Mouse (Mus musculus) brain, adult 2 months (tissue): ENCODE data around the gene Art2b.
"Not testable (repeated sequence)": the region's sequence is repeated elsewhere in the genome, so short reads cannot be mapped to it uniquely, and the experiment has no call there.

ENCODE experiments used
- DNase-seq: peaks from one replicate; pipeline ENCODE4 v3.0.0; 2011; ENCODE audit warnings: low read depth, low spot score

Gene Art2b

GRCm38 (mm10) chr7:101585408-101585807 lies at the start of gene Art2b:
Gene Art2b, minus strand, starts transcription at chr7:101585600.
- no peak for DNase-seq

GRCm38 (mm10) chr7:101634513-101634912 lies 49.1 kb upstream of the Art2b start:
- no peak for DNase-seq

- DNase-seq, result no peak
Observed at GRCm38 (mm10) chr7:101633629-101634177, 48.3 kb upstream of the Art2b start.

GRCm38 (mm10) chr7:101628481-101628880 lies 43.1 kb upstream of the Art2b start:
- no peak for DNase-seq

- not testable (repeated sequence) for DNase-seq
Observed at GRCm38 (mm10) chr7:101627166-101627565, 41.8 kb upstream of the Art2b start.

- no peak for DNase-seq
Observed at GRCm38 (mm10) chr7:101624283-101624682, 38.9 kb upstream of the Art2b start.

- not testable (repeated sequence) for DNase-seq
Observed at GRCm38 (mm10) chr7:101621861-101622260, 36.5 kb upstream of the Art2b start.

- peak; percentile 84 for DNase-seq
Observed at GRCm38 (mm10) chr7:101620373-101620772, 35.0 kb upstream of the Art2b start.

GRCm38 (mm10) chr7:101618273-101618672 lies 32.9 kb upstream of the Art2b start:
- DNase-seq, result no peak

- peak; percentile 93 for DNase-seq
Observed at GRCm38 (mm10) chr7:101617438-101618165, 32.2 kb upstream of the Art2b start.

GRCm38 (mm10) chr7:101616136-101616835 lies 30.9 kb upstream of the Art2b start:
- DNase-seq, result no peak

- DNase-seq, result no peak
Observed at GRCm38 (mm10) chr7:101615406-101615805, 30.0 kb upstream of the Art2b start.

- DNase-seq, result not testable (repeated sequence)
Observed at GRCm38 (mm10) chr7:101612786-101613527, 27.6 kb upstream of the Art2b start.

GRCm38 (mm10) chr7:101607845-101608244 lies 22.4 kb upstream of the Art2b start:
- DNase-seq, result no peak

GRCm38 (mm10) chr7:101600406-101600805 lies 15.0 kb upstream of the Art2b start:
- DNase-seq, result no peak

- DNase-seq, result no peak
Observed at GRCm38 (mm10) chr7:101598482-101598881, 13.1 kb upstream of the Art2b start.

GRCm38 (mm10) chr7:101594969-101595368 lies 9.6 kb upstream of the Art2b start:
- no peak for DNase-seq

- not testable (repeated sequence) for DNase-seq
Observed at GRCm38 (mm10) chr7:101584271-101584670, 1.1 kb downstream of the Art2b start.

- DNase-seq, result no peak
Observed at GRCm38 (mm10) chr7:101582012-101582411, 3.4 kb downstream of the Art2b start.

GRCm38 (mm10) chr7:101580863-101581262 lies 4.5 kb downstream of the Art2b start:
- not testable (repeated sequence) for DNase-seq

GRCm38 (mm10) chr7:101574413-101574812 lies 11.0 kb downstream of the Art2b start:
- DNase-seq, result no peak

- not testable (repeated sequence) for DNase-seq
Observed at GRCm38 (mm10) chr7:101573636-101574035, 11.8 kb downstream of the Art2b start.
